Mouse (Mus musculus) MEL (cell line): Measurements from ENCODE around the gene Rfx1.

Experiments used
- CTCF ChIP-seq, 3 experiments: IDR thresholded peaks in 2 of 3; conservative IDR thresholded peaks in 1 of 3; 2 replicates each; pipeline ENCODE4 v1.5.1; 2011 to 2012; ENCODE audit warnings: low read length in 3 of 3, low read depth in 2 of 3, mild to moderate bottlenecking in 2 of 3, improper control_type of control experiment in 1 of 3, inconsistent platforms in 1 of 3, mixed read lengths in 1 of 3, moderate library complexity in 1 of 3; ENCODE audit not compliant: control insufficient read depth in 1 of 3, insufficient read depth in 1 of 3, poor library complexity in 1 of 3, severe bottlenecking in 1 of 3
- E2F4 ChIP-seq: IDR thresholded peaks from 2 replicates; pipeline ENCODE4 v1.6.1; 2011; ENCODE audit warnings: low read depth, low read length, improper control_type of control experiment, borderline replicate concordance
- ELF1 ChIP-seq: IDR thresholded peaks from 2 replicates; pipeline ENCODE4 v1.6.1; 2014; ENCODE audit warnings: low read depth, mild to moderate bottlenecking, inconsistent platforms, low read length, improper control_type of control experiment, moderate library complexity
- GATA1 ChIP-seq: IDR thresholded peaks from 2 replicates; pipeline ENCODE4 v1.6.1; 2011; ENCODE audit warnings: low read depth, low read length, improper control_type of control experiment
- KAT2A ChIP-seq: conservative IDR thresholded peaks from 2 replicates; pipeline ENCODE4 v1.6.1; 2012; ENCODE audit warnings: low read depth, low read length, improper control_type of control experiment, inconsistent platforms
- MYC ChIP-seq: IDR thresholded peaks from 2 replicates; pipeline ENCODE4 v1.6.1; 2011; ENCODE audit warnings: low read depth, mild to moderate bottlenecking, low read length, improper control_type of control experiment, moderate library complexity
- POLR2A ChIP-seq, 2 experiments: IDR thresholded peaks; 2 replicates each; pipeline ENCODE4 v1.6.1; 2011 to 2012; ENCODE audit warnings: low read length in 2 of 2, mild to moderate bottlenecking in 2 of 2, control low read depth in 1 of 2, improper control_type of control experiment in 1 of 2, low read depth in 1 of 2, moderate library complexity in 1 of 2; ENCODE audit not compliant: control insufficient read depth in 1 of 2, insufficient read depth in 1 of 2, poor library complexity in 1 of 2
- POLR2AphosphoS5 ChIP-seq: IDR thresholded peaks from 2 replicates; pipeline ENCODE4 v1.6.1; 2012; ENCODE audit warnings: low read depth, borderline replicate concordance, mild to moderate bottlenecking, inconsistent platforms, low read length, moderate library complexity, mixed read lengths
- RAD21 ChIP-seq: IDR thresholded peaks from 2 replicates; pipeline ENCODE4 v1.6.1; 2011; ENCODE audit warnings: mild to moderate bottlenecking, low read depth, low read length, improper control_type of control experiment
- TAL1 ChIP-seq: IDR thresholded peaks from 2 replicates; pipeline ENCODE4 v1.6.1; 2012; ENCODE audit warnings: mild to moderate bottlenecking, inconsistent platforms, low read length, moderate library complexity, mixed read lengths
- ZMIZ1 ChIP-seq: IDR thresholded peaks from 2 replicates; pipeline ENCODE4 v1.6.1; 2012; ENCODE audit warnings: low read depth, mild to moderate bottlenecking, inconsistent platforms, low read length, improper control_type of control experiment, moderate library complexity

DNA sequence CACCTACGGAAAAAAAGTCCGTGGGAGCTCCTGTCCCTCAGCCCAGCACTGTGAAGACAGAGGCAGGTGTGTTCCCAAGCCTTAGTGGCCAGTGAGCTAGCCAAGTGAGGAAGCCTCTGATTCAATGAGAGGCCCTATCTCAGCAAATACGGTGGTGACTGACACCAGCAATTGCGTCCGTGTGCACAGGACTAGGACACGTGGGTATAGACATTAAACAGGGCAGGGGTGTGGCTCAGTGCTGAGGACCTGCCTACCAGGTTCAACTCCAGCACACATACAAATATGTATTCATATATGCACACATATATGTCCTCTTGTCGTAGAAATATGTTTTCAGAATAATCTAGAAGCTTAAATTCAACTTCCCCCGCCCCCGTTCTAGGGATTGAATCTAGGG, 46.9 kb upstream of the Rfx1 start:
- TF ChIP-seq TAL1 (no peak), POLR2A (IDR thresholded peaks at IDR 0.05; ENCODE audit: control insufficient read depth in 1 of 2, insufficient read depth in 1 of 2, low read depth in 1 of 2, low read length in 2 of 2, poor library complexity in 1 of 2) (no peak), MYC (no peak), RAD21 (no peak), GATA1 (no peak), E2F4 (no peak), ZMIZ1 (no peak), ELF1 (no peak), KAT2A (no peak), CTCF (IDR thresholded peaks at IDR 0.05 in 2 of 3, conservative IDR thresholded peaks at IDR 0.05 in 1 of 3; ENCODE audit: control insufficient read depth in 1 of 3, insufficient read depth in 1 of 3, low read depth in 2 of 3, low read length in 3 of 3, poor library complexity in 1 of 3, severe bottlenecking in 1 of 3) (no peak), POLR2AphosphoS5 (no peak)
